Mouse (Mus musculus) heart, postnatal 0 days (tissue): ENCODE measurements around the gene Ubtf. TPM values are rescaled to one million over a fixed set of nuclear protein-coding genes. Genes with fewer than 3 reads are reported as not detected.

Experiments
- ATAC-seq: fragments of 200-750 bp; cut with Nextera tagmentation; 2 replicates; pipeline ENCODE4 v1.8.0; 2017; ENCODE audit warnings: low read depth, moderate number of reproducible peaks, moderate library complexity; ENCODE audit not compliant: insufficient read depth
- DNase-seq: peaks from one replicate; pipeline ENCODE4 v3.0.0-alpha.2; 2016; ENCODE audit warnings: low spot score
- H3K27ac ChIP-seq: fragments of 300-500 bp; sonication (generic); 2 replicates; pipeline ENCODE4 v1.5.1; 2014; ENCODE audit warnings: low read depth, mild to moderate bottlenecking
- H3K27me3 ChIP-seq: fragments of 300-500 bp; sonication (generic); 2 replicates; pipeline ENCODE4 v1.6.1; 2014; ENCODE audit warnings: low read length, mixed read lengths; ENCODE audit not compliant: control insufficient read depth, insufficient read depth
- H3K36me3 ChIP-seq: fragments of 300-500 bp; sonication (generic); replicated peaks from 2 replicates; pipeline ENCODE4 v1.6.1; 2014; ENCODE audit warnings: low read length, mixed read lengths; ENCODE audit not compliant: control insufficient read depth, insufficient read depth
- H3K4me1 ChIP-seq: fragments of 300-500 bp; sonication (generic); 2 replicates; pipeline ENCODE4 v1.6.1; 2014; ENCODE audit warnings: antibody characterized with exemption; ENCODE audit not compliant: control insufficient read depth, insufficient read depth
- H3K4me2 ChIP-seq: fragments of 300-500 bp; sonication (generic); 2 replicates; pipeline ENCODE4 v1.6.1; 2014; ENCODE audit warnings: low read depth, mild to moderate bottlenecking, low read length, moderate library complexity
- H3K4me3 ChIP-seq: fragments of 300-500 bp; sonication (generic); 2 replicates; pipeline ENCODE4 v1.5.1; 2014; ENCODE audit warnings: low read depth, low read length
- H3K9ac ChIP-seq: fragments of 300-500 bp; sonication (generic); replicated peaks from 2 replicates; pipeline ENCODE4 v1.6.1; 2014; ENCODE audit warnings: low read depth, low read length, mixed read lengths
- H3K9me3 ChIP-seq: fragments of 300-500 bp; sonication (generic); replicated peaks from 2 replicates; pipeline ENCODE4 v1.6.1; 2016; ENCODE audit warnings: low read length; ENCODE audit not compliant: control insufficient read depth
- CTCF ChIP-seq: IDR thresholded peaks from 2 replicates; pipeline ENCODE4 v1.5.1; 2016; ENCODE audit warnings: antibody characterized with exemption, control low read depth, low read depth
- EP300 ChIP-seq: IDR thresholded peaks from 2 replicates; pipeline ENCODE4 v1.6.1; 2016; ENCODE audit warnings: antibody characterized with exemption, low read depth
- WGBS: fragments of 180-500 bp; shearing (Covaris S2); extraction: QIAGEN DNeasy Blood & Tissue Kit; methylation state at CpG from one replicate; pipeline ENCODE4 v1.1.7; 2014; 5-methylcytosine and 5-hydroxymethylcytosine counted together
- polyA plus RNA-seq: library from polyadenylated mRNA; unstranded; fragments of >200 nt; fragmentation: Nextera tagmentation; extraction: Ambion mirVana; gene quantifications from 2 replicates; pipeline ENCODE4 v1.2.1, GENCODE M21; 2015
- total RNA-seq: library from RNA; depleted of rRNA; stranded (reverse); fragments of >200 nt; gene quantifications from 2 replicates; pipeline ENCODE4 v1.2.3, GENCODE M21; 2014; ENCODE audit warnings: low replicate concordance

The Ubtf gene
- total and polyA plus RNA-seq, 2 experiments from 2014 or later = 34.5 to 42.5 TPM

DNA sequence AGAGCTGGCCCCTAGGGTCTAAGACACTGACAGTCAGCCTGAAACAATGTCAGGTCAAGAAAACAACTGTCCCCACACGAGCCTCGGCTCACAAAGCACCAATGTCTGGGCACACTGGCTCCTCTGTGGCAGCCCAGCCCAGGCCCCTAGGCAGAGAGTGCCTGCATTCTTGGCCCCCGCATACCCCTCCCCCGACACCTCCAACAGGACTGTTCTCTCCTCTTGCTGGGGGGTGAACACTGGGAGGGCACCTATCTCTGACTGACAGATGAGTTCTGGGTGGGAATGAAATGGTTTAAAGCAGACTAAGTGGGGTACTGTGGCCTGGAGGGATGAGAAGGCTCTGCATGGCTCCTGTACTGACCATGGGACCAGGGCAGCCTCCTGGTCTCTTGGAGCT, 46.2 kb upstream of the Ubtf start:
- Histone ChIP-seq H3K4me2 (no peak overlapping the region), H3K4me3 (no peak overlapping the region), H3K9me3 (no peaks in the 10 kb centered on the region), H3K27ac (no peak overlapping the region), H3K9ac (no peak overlapping the region), H3K36me3 (no peaks in the 10 kb centered on the region), H3K27me3 (0 out of 2 replicates have a peak, but pooled peaks cover 5% of the 10 kb centered on the region), H3K4me1 (no peaks in the 10 kb centered on the region)
- no peak for TF ChIP-seq EP300
- TF ChIP-seq CTCF = no peak
- no peak for ATAC-seq
- DNase-seq = no peak
- 44% methylated on average over 4 of the region's 4 CpGs for WGBS

DNA sequence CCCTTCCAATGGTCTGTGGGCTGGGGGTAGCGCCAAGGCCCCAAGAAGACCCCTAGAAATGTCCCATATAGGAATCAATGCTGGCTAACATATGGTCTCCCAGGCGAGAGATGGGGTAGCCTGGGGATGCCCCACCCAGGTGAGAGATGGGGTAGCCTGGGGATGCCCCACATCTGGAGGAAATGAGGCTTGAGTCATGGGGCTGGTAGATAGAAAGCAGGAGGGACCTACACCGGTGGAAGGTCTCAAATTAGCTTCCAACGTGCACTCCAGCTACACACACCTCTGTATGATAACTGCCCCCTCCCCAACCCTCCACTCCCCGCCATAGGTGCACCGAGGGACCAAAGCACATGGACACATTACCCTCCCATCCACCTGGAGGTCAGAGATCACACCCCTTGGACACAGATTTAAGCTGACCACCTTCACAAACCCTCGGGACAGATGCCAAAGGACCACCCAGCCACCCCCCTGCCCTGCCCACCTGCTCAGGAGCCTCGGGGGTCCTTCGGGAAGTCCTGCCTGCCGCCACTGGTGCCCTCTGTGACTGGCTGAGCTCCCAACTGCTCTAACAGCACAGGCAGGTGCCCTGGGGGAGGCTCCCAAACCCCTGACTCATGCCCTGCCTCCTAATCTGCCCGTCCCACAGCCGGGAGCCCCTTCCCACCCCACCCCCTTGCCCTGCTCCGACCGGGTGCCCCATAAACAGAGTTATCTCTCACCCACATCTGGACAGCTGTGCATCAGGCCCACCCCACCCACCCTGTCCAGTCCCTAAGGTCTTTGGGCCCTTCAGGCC, 45.2 kb upstream of the Ubtf start:
- no peaks in the 10 kb centered on the region for H3K36me3 ChIP-seq
- 67% methylated on average over 14 of the region's 14 CpGs for WGBS
- ATAC-seq (0 out of 2 replicates have a peak, but pooled peaks have one; percentile 9), DNase-seq (no peak)
- no peak overlapping the region for H3K27ac ChIP-seq
- no peak overlapping the region for H3K9ac ChIP-seq
- H3K4me1 ChIP-seq = no peaks in the 10 kb centered on the region
- no peak overlapping the region for H3K4me2 ChIP-seq
- no peak overlapping the region for H3K4me3 ChIP-seq
- TF ChIP-seq EP300 = no peak
- no peaks in the 10 kb centered on the region for H3K9me3 ChIP-seq
- peaks cover 12% of the 10 kb centered on the region; the same call in 1 of the 2 replicates for H3K27me3 ChIP-seq

- peaks cover 18% of the 10 kb centered on the region; the same call in 1 of the 2 replicates for H3K27me3 ChIP-seq
- H3K36me3 ChIP-seq = no peaks in the 10 kb centered on the region
- 8% methylated on average over 2 of the region's 2 CpGs for WGBS
- TF ChIP-seq EP300 (no peak), CTCF (no peak)
- no peak overlapping the region for H3K4me2 ChIP-seq
- no peak overlapping the region for H3K9ac ChIP-seq
- H3K4me3 ChIP-seq = no peak overlapping the region
- H3K4me1 ChIP-seq = no peaks in the 10 kb centered on the region
- H3K27ac ChIP-seq = no peak overlapping the region
- ATAC-seq (peak; percentile 31; the same call in 1 of the 2 replicates), DNase-seq (no peak)
- H3K9me3 ChIP-seq = no peaks in the 10 kb centered on the region
Observed at GRCm38 (mm10) chr11:102363623-102364022, 44.1 kb upstream of the Ubtf start.

- Histone ChIP-seq H3K27ac (no peak overlapping the region), H3K9ac (no peak overlapping the region), H3K4me2 (no peak overlapping the region), H3K36me3 (no peaks in the 10 kb centered on the region), H3K4me1 (no peaks in the 10 kb centered on the region), H3K9me3 (no peaks in the 10 kb centered on the region), H3K4me3 (no peak overlapping the region), H3K27me3 (peaks cover 27% of the 10 kb centered on the region; the same call in 1 of the 2 replicates)
- no peak for ATAC-seq
- no peak for TF ChIP-seq EP300
- TF ChIP-seq CTCF = no peak
- no peak for DNase-seq
- 81% methylated on average over 8 of the region's 8 CpGs for WGBS
Observed at GRCm38 (mm10) chr11:102361776-102362495, 42.4 kb upstream of the Ubtf start.

- Histone ChIP-seq H3K4me2 (no peak overlapping the region), H3K4me3 (no peak overlapping the region), H3K36me3 (no peaks in the 10 kb centered on the region), H3K4me1 (no peaks in the 10 kb centered on the region), H3K9ac (no peak overlapping the region), H3K27ac (no peak overlapping the region), H3K27me3 (peaks cover 33% of the 10 kb centered on the region; the same call in 1 of the 2 replicates), H3K9me3 (no peaks in the 10 kb centered on the region)
- DNase-seq (no peak), ATAC-seq (no peak)
- WGBS = 57% methylated on average over 10 of the region's 10 CpGs
- TF ChIP-seq EP300 (no peak), CTCF (no peak)
Observed at GRCm38 (mm10) chr11:102358365-102358764, 38.8 kb upstream of the Ubtf start.
